Mouse (Mus musculus) kidney, embryonic 16.5 days (tissue): Measurements from ENCODE around the gene Shox2. TPM values are rescaled to one million over a fixed set of nuclear protein-coding genes. Genes with fewer than 3 reads are reported as not detected.

Experiments used
- ATAC-seq: fragments of 200-750 bp; cut with Nextera tagmentation; 2 replicates; pipeline ENCODE4 v1.8.0; 2017; ENCODE audit warnings: moderate TSS enrichment; ENCODE audit not compliant: low FRiP score, low TSS enrichment
- H3K27ac ChIP-seq: fragments of 300-500 bp; sonication (generic); 2 replicates; pipeline ENCODE4 v1.5.1; 2014; ENCODE audit warnings: low read length
- H3K27me3 ChIP-seq: fragments of 300-500 bp; sonication (generic); 2 replicates; pipeline ENCODE4 v1.6.1; 2014; ENCODE audit warnings: low read length, control low read depth, mixed read lengths; ENCODE audit not compliant: insufficient read depth
- H3K36me3 ChIP-seq: fragments of 300-500 bp; sonication (generic); 2 replicates; pipeline ENCODE4 v1.6.1; 2014; ENCODE audit warnings: low read length, control low read depth, mixed read lengths; ENCODE audit not compliant: insufficient read depth
- H3K4me1 ChIP-seq: fragments of 300-500 bp; sonication (generic); 2 replicates; pipeline ENCODE4 v1.6.1; 2014; ENCODE audit warnings: low read length, control low read depth, mixed read lengths; ENCODE audit not compliant: insufficient read depth
- H3K4me2 ChIP-seq: fragments of 300-500 bp; sonication (generic); replicated peaks from 2 replicates; pipeline ENCODE4 v1.6.1; 2014; ENCODE audit warnings: low read depth, low read length
- H3K4me3 ChIP-seq: fragments of 300-500 bp; sonication (generic); 2 replicates; pipeline ENCODE4 v1.5.1; 2014; ENCODE audit warnings: mild to moderate bottlenecking, low read length
- H3K9ac ChIP-seq: fragments of 300-500 bp; sonication (generic); replicated peaks from 2 replicates; pipeline ENCODE4 v1.6.1; 2014; ENCODE audit warnings: low read length
- H3K9me3 ChIP-seq: fragments of 300-500 bp; sonication (generic); 2 replicates; pipeline ENCODE4 v1.6.1; 2016; ENCODE audit warnings: low read length, control low read depth
- WGBS: fragments of 180-500 bp; shearing (Covaris S2); extraction: QIAGEN DNeasy Blood & Tissue Kit; methylation state at CpG from one replicate; pipeline ENCODE4 v1.1.7; 2014; 5-methylcytosine and 5-hydroxymethylcytosine counted together
- polyA plus RNA-seq: library from polyadenylated mRNA; unstranded; fragments of >200 nt; fragmentation: Nextera tagmentation; extraction: Ambion mirVana; gene quantifications from 2 replicates; pipeline ENCODE4 v1.2.1, GENCODE M21; 2015

Gene Shox2
- 0.22 and 0.48 TPM in 2 replicates for polyA plus RNA-seq

DNA sequence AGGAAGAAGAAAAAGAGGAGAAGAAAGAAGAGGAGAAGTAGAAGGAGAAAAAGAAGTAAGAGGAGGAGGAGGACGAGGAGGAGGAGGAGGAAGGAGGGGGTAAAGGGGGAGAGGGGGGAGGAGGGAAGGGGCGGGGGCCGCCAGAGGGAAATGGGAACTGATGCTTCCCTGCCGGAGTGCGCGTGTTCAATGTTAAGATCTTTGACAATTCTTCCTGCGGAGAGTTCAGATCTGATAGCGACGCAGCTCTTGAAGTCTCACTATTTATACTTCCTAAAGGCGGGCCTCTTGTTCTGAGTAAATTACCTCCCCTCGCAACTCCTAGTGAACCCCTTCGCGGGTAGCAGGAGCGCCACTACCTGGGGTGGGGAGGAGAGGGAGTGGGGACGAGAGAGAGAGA lies at the start of gene Shox2:
Shox2 (minus strand) TSS at position 66 of the 400 bp plus-strand sequence.
- under 1% methylated on average over 15 of the region's 15 CpGs for WGBS
- no peaks in the 10 kb centered on the region for H3K36me3 ChIP-seq
- H3K4me2 ChIP-seq: peak within 1 kb of the TSS; percentile 62
- H3K4me3 ChIP-seq: peak within 1 kb of the TSS; percentile 51
- no peak for ATAC-seq
- H3K9ac ChIP-seq: 0 out of 2 replicates have a peak within 1 kb of the TSS, but pooled peaks have one; percentile 5
- no peaks in the 10 kb centered on the region for H3K9me3 ChIP-seq
- H3K27me3 ChIP-seq: peaks cover 69% of the 10 kb centered on the region
- H3K4me1 ChIP-seq: peaks cover 25% of the 10 kb centered on the region
- no peak within 1 kb of the TSS for H3K27ac ChIP-seq

DNA sequence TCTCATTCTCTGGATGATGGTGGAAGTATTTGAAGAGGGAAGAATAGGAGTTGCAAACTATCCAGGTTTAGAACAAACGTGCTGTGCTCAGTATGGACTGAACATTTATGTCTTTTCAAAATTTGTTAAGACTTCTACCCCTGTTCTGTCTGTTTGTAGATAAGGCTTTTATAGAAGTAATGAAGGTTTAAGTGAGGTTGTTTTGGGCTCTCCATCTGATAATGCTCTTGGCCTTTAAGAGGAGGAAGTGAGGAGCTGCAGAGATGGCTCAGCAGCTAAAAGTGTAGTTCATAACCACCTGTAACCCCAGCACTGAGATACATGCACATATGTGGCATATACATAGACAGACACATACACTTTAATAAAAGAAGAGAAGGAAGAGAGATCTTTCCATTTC lies 15.2 kb upstream of the Shox2 start:
- no peak for ATAC-seq
- Histone ChIP-seq H3K9me3 (no peaks in the 10 kb centered on the region), H3K4me2 (no peak overlapping the region), H3K4me1 (no peaks in the 10 kb centered on the region), H3K27me3 (no peaks in the 10 kb centered on the region), H3K36me3 (peaks cover 17% of the 10 kb centered on the region), H3K4me3 (no peak overlapping the region), H3K9ac (no peak overlapping the region), H3K27ac (no peak overlapping the region)
- whole genome bisulfite sequencing: 93% methylated on average over 1 of the region's 1 CpGs

DNA sequence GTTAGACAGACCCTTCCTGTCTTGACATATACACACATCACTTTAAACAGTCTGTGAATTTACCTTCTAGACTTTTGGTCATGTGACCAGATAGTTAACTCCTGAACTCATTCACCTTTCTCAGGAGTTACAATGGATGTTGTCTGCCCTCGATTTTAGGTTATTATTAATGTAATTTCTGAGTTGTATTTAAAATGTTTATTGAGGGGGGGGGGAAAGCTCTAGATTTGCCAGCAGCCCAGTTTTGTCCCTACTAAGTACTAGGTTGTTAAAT lies 4.7 kb upstream of the Shox2 start:
- peak overlapping the region; percentile 79 for H3K4me2 ChIP-seq
- H3K27me3 ChIP-seq: peaks cover 24% of the 10 kb centered on the region
- H3K9ac ChIP-seq: peak overlapping the region; percentile 90
- 5% methylated on average over 1 of the region's 1 CpGs for WGBS
- no peak for ATAC-seq
- H3K4me1 ChIP-seq: peaks cover 20% of the 10 kb centered on the region; the same call in 1 of the 2 replicates
- no peak overlapping the region for H3K27ac ChIP-seq
- H3K9me3 ChIP-seq: no peaks in the 10 kb centered on the region
- peak overlapping the region; percentile 98 for H3K4me3 ChIP-seq
- H3K36me3 ChIP-seq: no peaks in the 10 kb centered on the region

DNA sequence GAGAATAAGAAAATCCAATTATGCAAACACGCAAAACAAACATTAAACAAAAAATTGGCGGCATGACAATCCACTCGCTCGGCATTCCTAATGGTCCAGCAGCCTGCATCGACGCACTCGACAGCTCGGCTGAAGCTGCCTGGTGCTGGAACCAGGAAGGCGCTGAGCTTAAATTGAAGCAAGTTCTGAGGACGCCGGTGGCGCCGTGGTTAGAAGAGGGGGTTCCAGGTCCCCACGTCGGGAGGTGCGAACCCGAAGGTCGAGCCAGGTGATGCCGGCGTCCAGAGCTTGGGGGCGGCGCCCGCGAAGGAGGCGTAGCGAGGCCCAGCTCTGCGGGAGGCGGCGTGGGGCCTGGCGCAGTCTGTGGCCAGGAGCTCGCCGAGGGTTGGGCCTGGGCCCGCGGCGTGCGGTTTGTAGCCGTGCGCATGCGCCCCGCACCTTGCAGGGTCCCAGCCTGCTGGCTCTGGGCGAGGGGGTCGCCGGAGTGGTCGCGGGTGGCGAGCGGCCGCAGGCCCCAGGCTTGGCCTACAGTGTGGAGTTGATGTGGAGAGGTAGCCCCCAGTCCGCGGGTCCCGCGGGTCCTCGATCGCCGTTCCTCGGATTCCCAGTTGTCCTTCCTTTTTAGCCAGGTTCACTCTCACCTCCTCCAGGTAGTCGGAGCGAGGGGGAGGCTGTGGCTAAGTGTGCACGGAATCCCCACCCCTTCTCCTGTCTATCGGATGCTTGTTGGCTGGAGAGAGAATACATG lies 4.1 kb upstream of the Shox2 start:
- Histone ChIP-seq H3K36me3 (no peaks in the 10 kb centered on the region), H3K4me2 (peak overlapping the region; percentile 79), H3K27me3 (peaks cover 29% of the 10 kb centered on the region), H3K9me3 (no peaks in the 10 kb centered on the region), H3K27ac (0 out of 2 replicates have a peak overlapping the region, but pooled peaks have one; percentile 14), H3K4me1 (peaks cover 25% of the 10 kb centered on the region), H3K4me3 (peak overlapping the region; percentile 98), H3K9ac (peak overlapping the region; percentile 90)
- peak; percentile 95 for ATAC-seq
- WGBS: under 1% methylated on average over 58 of the region's 60 CpGs

DNA sequence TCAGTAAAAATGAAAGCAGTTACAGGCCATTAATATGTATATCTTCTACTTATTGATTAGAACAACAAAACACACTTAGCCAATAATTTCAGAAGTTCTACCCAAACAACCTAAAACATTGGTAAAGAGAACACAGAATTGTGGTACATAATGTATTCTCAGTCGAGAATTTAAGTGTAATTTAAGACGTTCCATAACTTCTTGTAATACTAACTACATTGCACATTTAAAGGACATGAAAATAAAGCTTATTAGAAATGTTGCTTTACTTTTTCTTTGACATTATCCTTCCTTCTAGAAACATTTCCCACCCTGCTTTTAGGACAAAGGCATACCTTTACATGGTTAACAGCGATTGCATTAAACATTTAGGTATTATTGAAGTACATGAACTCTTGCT lies 1.9 kb upstream of the Shox2 start:
- peaks cover 25% of the 10 kb centered on the region for H3K4me1 ChIP-seq
- no peak overlapping the region for H3K9ac ChIP-seq
- WGBS: 12% methylated on average over 3 of the region's 3 CpGs
- H3K9me3 ChIP-seq: no peaks in the 10 kb centered on the region
- peaks cover 52% of the 10 kb centered on the region for H3K27me3 ChIP-seq
- no peak overlapping the region for H3K4me3 ChIP-seq
- no peak overlapping the region for H3K4me2 ChIP-seq
- no peak for ATAC-seq
- H3K27ac ChIP-seq: no peak overlapping the region
- H3K36me3 ChIP-seq: no peaks in the 10 kb centered on the region

DNA sequence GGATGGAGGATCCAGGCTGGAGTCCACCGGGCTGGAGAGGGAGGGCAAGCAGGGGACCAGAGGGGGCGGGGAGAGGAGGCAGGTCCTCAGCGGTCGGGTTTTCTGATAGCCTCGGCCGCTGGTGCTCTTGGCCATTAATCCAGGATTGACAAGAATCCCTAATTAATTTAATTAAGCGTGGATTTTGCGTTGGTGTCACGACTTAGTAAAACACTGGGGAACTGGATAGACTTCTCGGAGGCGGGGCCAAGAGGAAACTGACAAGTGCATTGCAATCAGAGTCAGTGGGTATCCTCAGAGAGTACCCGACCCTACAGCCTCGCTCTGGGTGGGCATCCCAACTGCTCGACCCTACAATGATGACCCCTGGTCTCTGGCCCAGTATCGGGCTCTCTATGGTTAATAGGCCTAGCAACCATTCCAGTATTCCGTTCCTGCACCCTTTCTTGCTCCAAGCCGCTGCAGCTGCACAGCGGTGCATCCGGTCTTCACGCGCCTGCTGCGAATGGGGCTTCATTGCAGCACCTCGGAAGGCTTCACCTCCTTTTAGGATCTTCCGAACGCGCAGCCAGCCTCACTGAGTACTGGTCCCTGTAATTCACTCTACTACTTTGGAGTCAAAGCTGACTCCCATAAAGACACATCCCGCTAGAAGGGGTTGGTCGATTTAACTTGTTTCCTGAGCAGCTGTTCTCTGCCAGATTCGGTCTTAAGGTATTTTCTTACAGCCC lies 775 bp upstream of the Shox2 start:
- ATAC-seq: no peak
- Histone ChIP-seq H3K4me2 (peak overlapping the region; percentile 62; the same call in 1 of the 2 replicates), H3K9me3 (no peaks in the 10 kb centered on the region), H3K27ac (no peak overlapping the region), H3K9ac (no peak overlapping the region), H3K27me3 (peaks cover 63% of the 10 kb centered on the region), H3K36me3 (no peaks in the 10 kb centered on the region), H3K4me3 (peak overlapping the region; percentile 51), H3K4me1 (peaks cover 25% of the 10 kb centered on the region)
- WGBS: under 1% methylated on average over 29 of the region's 29 CpGs

DNA sequence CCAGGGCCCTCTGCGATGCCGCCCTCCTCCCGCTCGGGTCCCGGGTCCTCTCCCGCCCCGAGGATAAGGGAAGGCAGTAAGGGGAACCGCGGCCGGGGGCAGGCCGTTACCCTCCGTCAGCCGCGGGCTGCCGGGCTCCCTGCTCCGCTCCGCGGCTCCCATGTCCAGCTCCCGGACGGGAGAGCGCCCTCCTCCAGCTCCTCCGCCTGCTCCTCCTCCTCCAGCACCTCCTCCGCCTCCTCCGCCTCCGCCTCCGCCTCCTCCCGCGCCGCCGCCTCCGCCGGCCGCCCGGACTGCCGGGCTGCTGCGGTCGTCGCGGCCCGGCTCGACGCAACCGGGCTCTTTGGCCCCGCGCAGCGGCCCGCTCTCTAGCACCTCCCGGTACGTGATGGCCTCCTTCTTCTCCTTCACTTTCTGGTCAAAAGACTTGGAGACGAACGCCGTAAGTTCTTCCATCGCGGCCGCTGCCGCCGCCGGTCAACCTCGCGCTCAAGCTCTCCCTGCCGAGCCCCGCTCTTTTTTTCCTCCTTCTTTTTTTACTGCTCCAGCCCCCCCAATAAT lies 390 bp downstream of the Shox2 start, which contains the start of gene Rsrc1:
Rsrc1 (plus strand) TSS at position 290 of the 561 bp plus-strand sequence.
- Histone ChIP-seq H3K4me3 (peak within 1 kb of the TSS; percentile 51), H3K27me3 (peaks cover 73% of the 10 kb centered on the region), H3K9ac (0 out of 2 replicates have a peak within 1 kb of the TSS, but pooled peaks have one; percentile 5), H3K9me3 (no peaks in the 10 kb centered on the region), H3K36me3 (no peaks in the 10 kb centered on the region), H3K27ac (no peak within 1 kb of the TSS), H3K4me1 (peaks cover 20% of the 10 kb centered on the region), H3K4me2 (peak within 1 kb of the TSS; percentile 62)
- WGBS: under 1% methylated on average over 43 of the region's 62 CpGs
- ATAC-seq: peak; percentile 60

DNA sequence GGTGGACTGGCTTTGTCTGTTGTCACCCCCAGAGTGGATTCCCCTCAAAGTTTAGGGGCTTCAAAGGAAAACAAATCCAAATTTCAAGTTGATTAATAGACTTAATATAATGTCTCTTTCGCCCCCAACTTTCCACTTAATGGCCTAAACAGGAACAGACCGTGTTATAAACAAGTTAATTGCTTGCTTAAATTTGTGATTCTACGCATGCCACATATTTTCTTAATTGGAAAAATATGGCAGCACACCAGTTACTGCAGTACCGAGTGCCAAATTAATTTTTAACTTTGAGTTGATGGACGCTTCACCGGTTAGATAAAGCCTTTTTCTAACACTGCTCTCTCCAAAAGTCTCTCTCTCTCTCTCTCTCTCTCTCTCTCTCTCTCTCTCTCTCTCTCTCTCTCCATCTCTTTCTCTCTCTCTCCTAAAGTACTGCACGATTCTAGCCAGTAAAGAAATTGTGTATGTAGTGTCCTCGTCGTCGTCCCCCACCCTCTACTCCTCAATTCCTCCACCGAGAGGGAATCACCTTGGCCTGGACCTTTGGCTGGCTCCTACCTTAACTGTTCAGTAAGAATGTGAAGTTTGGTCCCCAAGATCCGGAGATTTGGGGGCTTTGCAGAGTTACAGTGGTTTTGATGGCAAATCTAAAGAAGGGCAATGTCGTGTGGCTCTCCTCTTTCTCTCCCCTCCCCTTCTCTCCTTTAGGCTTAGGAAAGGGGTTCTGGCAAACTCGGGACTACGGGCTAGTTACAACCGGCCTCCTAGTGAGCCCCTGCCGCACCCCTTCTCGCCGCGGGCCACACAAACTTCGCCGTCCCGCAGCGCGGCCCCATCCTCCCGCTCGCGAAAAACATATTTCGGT lies 1.2 kb downstream of the Shox2 start:
- H3K4me1 ChIP-seq: peaks cover 18% of the 10 kb centered on the region
- no peak overlapping the region for H3K27ac ChIP-seq
- no peak overlapping the region for H3K9ac ChIP-seq
- peaks cover 76% of the 10 kb centered on the region for H3K27me3 ChIP-seq
- H3K36me3 ChIP-seq: no peaks in the 10 kb centered on the region
- peak; percentile 9; the same call in 1 of the 2 replicates for ATAC-seq
- H3K4me2 ChIP-seq: peak overlapping the region; percentile 62
- peak overlapping the region; percentile 51 for H3K4me3 ChIP-seq
- no peaks in the 10 kb centered on the region for H3K9me3 ChIP-seq
- WGBS: 2% methylated on average over 29 of the region's 29 CpGs

DNA sequence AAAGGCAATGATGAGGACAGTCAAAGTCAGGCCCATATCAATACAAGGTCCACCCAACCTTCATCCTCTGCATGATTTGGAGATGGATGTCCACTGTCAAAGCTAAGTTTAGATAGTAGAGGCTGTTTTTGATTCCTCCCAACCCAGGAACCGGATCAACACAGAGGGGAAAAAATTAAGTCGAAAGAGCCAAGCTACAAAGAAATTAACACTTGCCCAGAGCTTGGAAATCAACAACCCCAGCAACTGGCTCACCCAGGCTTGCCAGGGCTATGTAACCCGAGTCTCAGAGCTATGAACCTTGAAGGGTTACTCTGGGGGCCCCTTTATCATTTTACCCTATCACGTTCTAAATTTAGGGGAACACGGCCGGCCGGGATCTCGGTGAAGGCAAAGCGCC lies 2.1 kb downstream of the Shox2 start:
- Histone ChIP-seq H3K4me1 (peaks cover 18% of the 10 kb centered on the region), H3K27me3 (peaks cover 81% of the 10 kb centered on the region), H3K27ac (no peak overlapping the region), H3K4me3 (no peak overlapping the region), H3K9ac (no peak overlapping the region), H3K4me2 (no peak overlapping the region), H3K9me3 (no peaks in the 10 kb centered on the region), H3K36me3 (no peaks in the 10 kb centered on the region)
- no peak for ATAC-seq
- under 1% methylated on average over 9 of the region's 9 CpGs for WGBS
